Mouse (Mus musculus) spleen, adult 2 months (tissue): ENCODE data around the gene Atoh8. TPM values are rescaled to one million over a fixed set of nuclear protein-coding genes. Genes with fewer than 3 reads are reported as not detected.

ENCODE experiments used
- DNase-seq, 2 experiments: peaks; one replicate each; pipeline versions ENCODE4 v3.0.0 to v3.0.0-alpha.2; 2012 to 2021; ENCODE audit warnings: low spot score in 2 of 2, low read depth in 1 of 2
- H3K27ac ChIP-seq: fragments of 200-500 bp; 2 replicates; pipeline ENCODE4 v1.5.1; 2012; ENCODE audit warnings: low read length, inconsistent platforms; ENCODE audit not compliant: insufficient read depth
- H3K27me3 ChIP-seq: fragments of 200-500 bp; 2 replicates; pipeline ENCODE4 v1.6.1; 2012; ENCODE audit warnings: mild to moderate bottlenecking, moderate library complexity, low read length, inconsistent platforms; ENCODE audit not compliant: control insufficient read depth, insufficient read depth
- H3K36me3 ChIP-seq: fragments of 200-500 bp; 2 replicates; pipeline ENCODE4 v1.6.1; 2012; ENCODE audit warnings: mild to moderate bottlenecking, low read length, inconsistent platforms; ENCODE audit not compliant: control insufficient read depth, insufficient read depth
- H3K4me1 ChIP-seq: fragments of 200-500 bp; 2 replicates; pipeline ENCODE4 v1.6.1; 2011; ENCODE audit warnings: inconsistent platforms; ENCODE audit not compliant: control insufficient read depth, insufficient read depth, insufficient read length
- H3K4me3 ChIP-seq: fragments of 200-500 bp; 2 replicates; pipeline ENCODE4 v1.5.1; 2011; ENCODE audit warnings: mild to moderate bottlenecking, inconsistent platforms; ENCODE audit not compliant: insufficient read depth, insufficient read length; ENCODE audit errors: extremely low read depth
- CTCF ChIP-seq: fragments of 200-500 bp; IDR thresholded peaks from 2 replicates; pipeline ENCODE4 v1.5.1; 2011; ENCODE audit warnings: mild to moderate bottlenecking, inconsistent platforms; ENCODE audit not compliant: insufficient read depth, insufficient read length, insufficient replicate concordance; ENCODE audit errors: extremely low read depth
- POLR2A ChIP-seq: fragments of 200-500 bp; IDR thresholded peaks from 2 replicates; pipeline ENCODE4 v1.6.1; 2011; ENCODE audit warnings: low read depth, low read length, inconsistent platforms
- WGBS: fragments of 180-500 bp; shearing (Covaris S2); methylation state at CpG from one replicate; pipeline ENCODE4 v1.1.7; 2018; 5-methylcytosine and 5-hydroxymethylcytosine counted together
- polyA plus RNA-seq: library from polyadenylated mRNA; depleted of rRNA; stranded (reverse); fragments of >200 nt; gene quantifications from 2 replicates; pipeline ENCODE4 v1.2.3, GENCODE M21; 2012

The Atoh8 gene
- polyA plus RNA-seq, 1 experiment = 9.3 TPM

DNA sequence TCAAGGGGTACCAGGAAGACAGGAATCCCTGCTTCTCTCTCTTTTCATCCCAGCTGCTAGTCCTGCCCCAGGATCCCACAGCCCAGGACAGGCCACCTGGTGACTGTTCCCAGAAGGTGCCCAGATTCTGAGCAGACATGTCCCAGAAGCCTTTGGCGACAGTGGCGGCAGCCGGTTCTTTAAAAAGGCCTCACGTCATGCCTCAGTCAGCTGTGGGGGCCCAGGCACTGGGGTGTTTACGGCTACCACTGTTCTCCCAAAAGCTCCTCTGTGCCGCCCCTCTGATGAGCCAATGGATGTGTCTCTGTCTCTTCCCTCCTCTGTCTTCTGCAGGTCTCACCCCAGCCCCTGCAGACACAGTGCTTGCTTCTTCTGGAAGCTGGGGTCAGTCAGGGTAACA, 19.8 kb downstream of the Atoh8 start:
- 83% methylated on average over 6 of the region's 6 CpGs for WGBS
- Histone ChIP-seq H3K4me3 (no peak overlapping the region), H3K36me3 (no peaks in the 10 kb centered on the region), H3K27ac (no peak overlapping the region), H3K4me1 (peaks cover 3% of the 10 kb centered on the region; the same call in 1 of the 2 replicates), H3K27me3 (peaks cover 9% of the 10 kb centered on the region)
- DNase-seq = no peak
- no peak for TF ChIP-seq POLR2A
- no peak for TF ChIP-seq CTCF

DNA sequence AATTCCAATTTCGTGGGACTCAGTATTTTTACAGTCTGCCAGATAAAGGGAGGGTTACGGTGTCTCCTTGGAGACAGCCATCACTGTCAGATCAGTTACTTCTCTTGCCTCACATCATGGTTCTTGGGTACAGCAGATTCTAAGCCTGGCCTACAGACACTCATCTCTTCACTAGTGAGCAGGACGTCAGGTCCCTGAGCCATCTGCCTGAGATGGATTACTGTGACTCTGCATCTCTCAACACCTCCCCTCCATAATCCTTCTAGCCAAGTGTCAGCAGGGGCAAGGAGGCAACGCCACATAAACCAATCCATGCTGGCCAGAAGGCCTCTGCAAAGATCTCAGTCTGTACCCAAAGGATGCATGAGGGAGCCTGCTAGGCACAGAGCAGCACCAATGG, 24.0 kb downstream of the Atoh8 start:
- TF ChIP-seq CTCF (no peak), POLR2A (no peak)
- no peaks in the 10 kb centered on the region for H3K36me3 ChIP-seq
- DNase-seq = no peak
- no peaks in the 10 kb centered on the region; the same call in 1 of the 2 replicates for H3K27me3 ChIP-seq
- H3K27ac ChIP-seq = no peak overlapping the region
- no peaks in the 10 kb centered on the region for H3K4me1 ChIP-seq
- H3K4me3 ChIP-seq = no peak overlapping the region
- 76% methylated on average over 4 of the region's 4 CpGs for WGBS

DNA sequence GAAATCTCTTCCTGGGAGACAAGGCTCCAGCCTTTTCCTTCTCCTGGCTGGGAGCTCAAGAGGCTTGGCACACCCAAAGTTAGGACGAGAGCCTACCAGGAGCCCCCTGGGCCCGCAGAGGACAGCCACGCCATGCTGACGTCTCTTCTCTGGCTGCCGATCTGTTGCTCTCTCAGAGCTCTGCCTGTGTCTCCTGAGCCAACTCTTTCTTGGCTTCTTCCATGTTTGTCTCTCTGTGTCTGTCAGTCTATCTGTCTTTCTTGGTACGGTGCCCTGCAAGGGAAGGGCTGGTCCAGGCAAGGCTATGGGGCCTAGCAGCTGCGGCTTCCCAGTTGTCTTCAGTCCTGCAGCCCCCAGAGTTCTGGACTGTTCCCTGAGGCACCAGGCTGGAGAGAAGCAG, 24.6 kb downstream of the Atoh8 start:
- H3K4me1 ChIP-seq = no peaks in the 10 kb centered on the region
- 83% methylated on average over 7 of the region's 7 CpGs for WGBS
- no peak overlapping the region for H3K4me3 ChIP-seq

DNA sequence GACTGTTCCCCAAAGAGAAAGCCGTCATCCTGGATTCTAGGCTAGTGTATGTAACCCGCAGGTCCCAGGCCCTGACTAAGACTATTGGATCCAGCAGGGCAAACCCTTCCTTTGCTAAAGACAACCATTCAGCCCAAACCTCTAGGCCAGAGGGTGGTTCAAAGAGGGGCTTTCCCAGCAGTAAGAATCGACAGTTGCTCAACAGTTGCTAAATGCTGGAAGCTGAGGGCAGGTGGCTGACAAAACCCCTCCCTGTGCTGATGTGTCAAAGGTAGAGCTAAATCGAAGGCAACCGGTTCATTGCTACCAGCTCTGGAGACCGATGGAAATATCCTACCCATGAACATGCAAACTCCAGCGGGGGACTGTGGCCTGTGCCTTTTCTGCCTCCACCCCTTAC, 25.6 kb downstream of the Atoh8 start:
- Histone ChIP-seq H3K27ac (no peak overlapping the region), H3K4me3 (no peak overlapping the region), H3K27me3 (no peaks in the 10 kb centered on the region), H3K36me3 (no peaks in the 10 kb centered on the region), H3K4me1 (no peaks in the 10 kb centered on the region)
- 80% methylated on average over 7 of the region's 7 CpGs for WGBS
- TF ChIP-seq CTCF = no peak
- no peak for TF ChIP-seq POLR2A
- no peak for DNase-seq

More for the DNA sequence above, 24.6 kb downstream of the Atoh8 start:
- TF ChIP-seq POLR2A = no peak
- no peak for TF ChIP-seq CTCF
- Histone ChIP-seq H3K36me3 (no peaks in the 10 kb centered on the region), H3K27ac (no peak overlapping the region), H3K27me3 (no peaks in the 10 kb centered on the region; the same call in 1 of the 2 replicates)
- no peak for DNase-seq

DNA sequence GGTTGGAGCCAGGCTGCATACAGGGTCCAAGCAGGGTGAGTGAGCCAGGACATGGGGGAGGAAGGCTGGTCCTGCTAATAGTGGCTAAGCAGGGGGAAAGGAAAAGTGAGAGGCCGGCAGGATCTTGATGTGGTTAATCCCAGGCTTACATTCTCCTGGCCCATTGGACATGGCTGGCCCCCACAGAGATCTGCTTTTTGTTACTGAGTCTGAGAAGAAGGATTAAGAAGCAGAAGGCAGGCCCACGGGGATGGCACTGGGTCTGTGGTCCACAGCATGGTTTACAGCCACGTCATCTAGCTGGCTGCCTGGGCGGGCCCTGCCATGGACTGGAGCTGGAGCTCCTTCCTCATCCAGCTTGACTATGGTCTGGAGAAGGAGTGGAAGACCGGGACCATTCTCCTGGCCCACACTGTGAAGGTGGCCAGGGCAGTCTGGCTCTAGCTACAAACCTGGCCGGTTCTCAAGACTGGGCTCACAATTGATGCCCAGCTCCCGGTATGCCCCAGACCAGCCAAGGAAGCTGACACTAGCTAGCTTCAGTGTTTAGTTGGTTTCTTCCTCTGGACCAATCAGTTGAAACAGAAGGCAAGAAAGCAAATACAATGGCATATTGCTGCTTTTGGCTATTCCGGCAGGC, 26.9 kb downstream of the Atoh8 start:
- no peaks in the 10 kb centered on the region for H3K27me3 ChIP-seq
- H3K4me3 ChIP-seq = no peak overlapping the region
- DNase-seq = no peak
- no peak for TF ChIP-seq CTCF
- no peak for TF ChIP-seq POLR2A
- H3K4me1 ChIP-seq = no peaks in the 10 kb centered on the region
- no peak overlapping the region for H3K27ac ChIP-seq
- WGBS = 87% methylated on average over 8 of the region's 8 CpGs
- H3K36me3 ChIP-seq = no peaks in the 10 kb centered on the region

DNA sequence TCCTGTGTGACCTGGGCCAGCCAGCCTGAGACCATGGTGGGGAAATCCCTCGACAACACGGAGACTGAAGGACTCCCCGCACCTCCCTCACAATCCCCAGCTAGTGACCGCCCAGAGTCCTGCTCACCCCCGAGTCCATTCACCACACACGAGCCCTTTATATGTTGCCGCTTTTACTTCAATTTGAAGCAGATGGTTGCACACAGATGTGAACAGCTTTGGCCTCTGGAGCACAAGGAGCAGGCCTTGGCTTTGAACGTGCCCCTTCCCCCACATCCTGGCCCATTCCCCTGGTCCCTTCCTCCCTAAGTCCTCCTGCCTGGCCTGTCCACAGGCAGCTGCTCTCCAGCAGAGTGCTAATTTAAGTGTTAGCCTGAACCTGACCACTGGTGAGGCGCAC, 29.4 kb downstream of the Atoh8 start:
- no peak overlapping the region for H3K4me3 ChIP-seq
- no peaks in the 10 kb centered on the region for H3K36me3 ChIP-seq
- 91% methylated on average over 9 of the region's 9 CpGs for WGBS
- H3K27me3 ChIP-seq = no peaks in the 10 kb centered on the region
- DNase-seq = no peak
- H3K27ac ChIP-seq = no peak overlapping the region
- no peaks in the 10 kb centered on the region for H3K4me1 ChIP-seq
- TF ChIP-seq POLR2A = no peak
- TF ChIP-seq CTCF = no peak

DNA sequence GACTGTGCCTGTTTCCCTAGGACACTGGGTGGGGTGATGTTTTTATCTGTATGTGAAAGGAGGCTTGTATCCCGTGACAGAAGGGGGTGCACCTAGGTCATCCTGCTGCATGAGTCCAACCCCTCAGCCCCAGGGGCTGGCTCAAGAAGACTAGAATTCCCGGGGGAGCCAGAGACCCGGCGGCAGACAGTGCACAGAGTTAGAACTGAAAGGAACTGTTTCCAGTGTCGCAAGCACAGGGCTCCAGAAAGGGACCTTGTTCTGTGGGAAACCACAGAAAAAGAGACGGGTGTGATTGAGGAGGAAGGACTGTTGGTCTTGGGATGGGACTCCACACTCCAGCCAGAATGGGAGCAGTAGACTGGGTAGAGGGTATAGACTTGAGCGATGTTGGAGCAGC, 30.5 kb downstream of the Atoh8 start:
- H3K27me3 ChIP-seq = no peaks in the 10 kb centered on the region
- no peak overlapping the region for H3K27ac ChIP-seq
- DNase-seq = no peak
- WGBS = 59% methylated on average over 7 of the region's 7 CpGs
- no peak for TF ChIP-seq CTCF
- TF ChIP-seq POLR2A = no peak
- no peaks in the 10 kb centered on the region for H3K36me3 ChIP-seq
- no peak overlapping the region for H3K4me3 ChIP-seq
- no peaks in the 10 kb centered on the region for H3K4me1 ChIP-seq
